Mouse (Mus musculus) embryonic fibroblast, embryonic 13.5 days (primary cell): ENCODE data around the gene Anks1.

ENCODE experiments used
- CTCF ChIP-seq: IDR thresholded peaks from 2 replicates; pipeline ENCODE4 v1.5.1; 2011; ENCODE audit warnings: mild to moderate bottlenecking, control low read depth, low read length, moderate library complexity, borderline replicate concordance; ENCODE audit not compliant: insufficient read depth
- POLR2A ChIP-seq: IDR thresholded peaks from 2 replicates; pipeline ENCODE4 v1.6.1; 2011; ENCODE audit warnings: low read depth, mild to moderate bottlenecking, control low read depth, low read length, moderate library complexity

- TF ChIP-seq CTCF (peak; percentile 97), POLR2A (no peak)
These were observed 139.3 kb downstream of the Anks1 start for GRCm38 (mm10) chr17:28048425-28048824.
